Mouse (Mus musculus) G1E (cell line): ENCODE measurements around the gene Polr3a. TPM values are rescaled to one million over a fixed set of nuclear protein-coding genes. Genes with fewer than 3 reads are reported as not detected.

Source experiments
- ATAC-seq: 2 replicates; pipeline ENCODE4 v1.8.0; 2016; ENCODE audit warnings: mild to moderate bottlenecking; ENCODE audit not compliant: insufficient number of reproducible peaks, poor library complexity, low FRiP score, severe bottlenecking; ENCODE audit errors: extremely low read depth
- DNase-seq: peaks from one replicate; pipeline ENCODE4 v3.0.0; 2012; ENCODE audit warnings: low spot score
- H3K27me3 ChIP-seq: 2 replicates; pipeline ENCODE4 v1.6.1; 2012; ENCODE audit warnings: mild to moderate bottlenecking, low read length, inconsistent platforms; ENCODE audit not compliant: insufficient read depth
- H3K36me3 ChIP-seq: replicated peaks from 2 replicates; pipeline ENCODE3; 2012; ENCODE audit warnings: mild to moderate bottlenecking, inconsistent platforms
- H3K4me1 ChIP-seq: 2 replicates; pipeline ENCODE4 v1.6.1; 2012; ENCODE audit warnings: low read depth, low read length, inconsistent platforms, mixed read lengths; ENCODE audit not compliant: insufficient read depth
- H3K4me3 ChIP-seq: 2 replicates; pipeline ENCODE4 v1.5.1; 2012; ENCODE audit warnings: low read depth, mild to moderate bottlenecking, inconsistent platforms, low read length, moderate library complexity, mixed read lengths
- H3K9me3 ChIP-seq: replicated peaks from 2 replicates; pipeline ENCODE4 v1.6.1; 2012; ENCODE audit warnings: inconsistent platforms
- CTCF ChIP-seq: IDR thresholded peaks from 2 replicates; pipeline ENCODE4 v1.5.1; 2012; ENCODE audit warnings: low read depth, low read length, inconsistent platforms, mixed read lengths
- GATA1 ChIP-seq: IDR thresholded peaks from 2 replicates; pipeline ENCODE4 v1.6.1; 2012; ENCODE audit warnings: borderline replicate concordance, low read length, inconsistent platforms, mixed read lengths
- GATA2 ChIP-seq: IDR thresholded peaks from 2 replicates; pipeline ENCODE4 v1.6.1; 2012; ENCODE audit warnings: low read depth, low read length, inconsistent platforms, borderline replicate concordance
- POLR2AphosphoS5 ChIP-seq: IDR thresholded peaks from 2 replicates; pipeline ENCODE4 v1.6.1; 2012; ENCODE audit warnings: low read depth, low read length, inconsistent platforms; ENCODE audit not compliant: insufficient replicate concordance
- TAL1 ChIP-seq: conservative IDR thresholded peaks from 2 replicates; pipeline ENCODE4 v1.6.1; 2012; ENCODE audit warnings: low read depth, low read length, inconsistent platforms, mixed read lengths
- polyA plus RNA-seq: library from polyadenylated mRNA; stranded (reverse); fragments of >175 nt; gene quantifications from 2 replicates; pipeline ENCODE4 v1.2.3, GENCODE M21; 2012
- total RNA-seq, 2 experiments: library from RNA; stranded (forward) in 1 of 2; stranded (reverse) in 1 of 2; fragments of 200-1000 nt in 1 of 2; fragments of >200 nt in 1 of 2; fragmentation: Nextera tagmentation in 1 of 2; gene quantifications; 2 replicates each; pipeline ENCODE4 v1.2.3; 2014 to 2017

The Polr3a gene
- total and polyA plus RNA-seq, 3 experiments: 5.6 to 43.8 (median 26.1) TPM

DNA sequence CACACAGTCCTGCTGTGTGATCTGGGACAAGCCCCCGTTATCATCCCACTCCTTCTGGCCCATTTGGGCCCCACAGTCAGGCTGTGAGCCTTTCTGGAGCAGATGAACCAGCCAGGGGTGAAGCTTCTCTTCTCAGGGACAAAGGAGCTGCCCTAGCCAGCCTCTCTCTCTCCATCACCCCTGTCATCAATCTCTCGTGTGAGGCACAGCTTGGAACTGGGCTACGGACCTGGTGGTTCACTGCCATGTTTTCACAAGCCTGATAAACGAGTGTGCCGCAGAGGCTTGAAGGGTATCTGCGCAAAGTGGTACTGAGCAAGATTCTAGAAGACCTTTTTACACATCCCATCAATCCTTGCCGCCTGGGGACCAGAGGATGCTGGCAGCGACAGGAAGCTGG lies 34.7 kb upstream of the Polr3a start:
- H3K9me3 ChIP-seq: no peaks in the 10 kb centered on the region
- H3K4me1 ChIP-seq: no peaks in the 10 kb centered on the region
- no peak overlapping the region for H3K4me3 ChIP-seq
- ATAC-seq: no peak
- no peaks in the 10 kb centered on the region for H3K27me3 ChIP-seq
- DNase-seq: no peak
- no peaks in the 10 kb centered on the region for H3K36me3 ChIP-seq
- TF ChIP-seq GATA2 (no peak), GATA1 (no peak), POLR2AphosphoS5 (no peak), CTCF (no peak), TAL1 (no peak)

DNA sequence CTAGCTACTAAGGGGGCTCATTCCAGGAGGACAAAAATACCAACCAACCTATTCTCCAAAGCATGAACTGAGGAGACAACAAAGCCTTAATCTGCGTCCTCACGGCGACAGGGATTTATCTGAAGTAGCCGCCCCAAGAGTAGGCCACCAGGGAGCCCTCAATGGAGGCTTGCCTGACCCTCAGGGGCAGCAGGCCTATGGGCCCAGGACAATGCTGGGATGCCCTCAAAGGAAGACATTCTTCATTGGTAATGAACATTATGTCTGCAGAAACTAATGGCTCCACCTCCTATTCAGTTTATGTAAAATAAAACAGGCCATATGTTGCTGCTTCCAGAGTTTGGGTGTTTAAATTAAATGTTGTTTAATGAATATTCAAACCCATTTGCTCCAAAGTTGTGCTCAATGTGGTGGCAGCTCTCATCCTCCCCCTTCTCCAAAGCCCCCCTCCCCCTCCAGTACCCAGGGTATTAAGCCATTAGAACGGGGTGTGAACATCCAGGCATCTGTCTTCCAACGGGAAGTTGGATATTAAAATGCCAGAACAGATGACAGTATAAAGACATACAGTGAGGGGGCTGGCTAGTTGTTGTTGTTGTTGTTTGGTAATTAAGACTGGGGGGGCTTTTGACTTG lies 25.8 kb upstream of the Polr3a start:
- H3K36me3 ChIP-seq: no peaks in the 10 kb centered on the region
- H3K4me1 ChIP-seq: no peaks in the 10 kb centered on the region
- ATAC-seq: no peak

DNA sequence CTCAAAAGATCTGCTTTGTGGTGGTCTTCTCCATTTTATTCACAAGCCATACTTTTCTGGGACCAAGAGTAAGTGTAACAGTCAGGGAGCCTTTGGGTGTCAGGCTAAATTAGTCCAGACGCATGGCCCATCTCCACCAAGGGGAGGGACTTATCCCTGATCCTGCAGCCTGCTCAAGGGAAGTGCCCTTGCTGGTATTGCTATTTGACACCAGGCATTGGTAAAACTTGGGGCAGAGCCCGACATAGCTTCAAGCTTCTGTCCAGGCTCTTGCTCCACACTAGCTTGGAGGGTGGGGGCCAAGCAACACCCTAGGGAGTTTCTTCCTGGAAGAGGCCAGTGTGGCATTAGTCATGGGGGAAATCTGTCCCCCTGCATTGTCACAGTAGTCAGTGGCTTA lies 23.8 kb upstream of the Polr3a start:
- Histone ChIP-seq H3K4me3 (no peak overlapping the region), H3K27me3 (peaks cover 10% of the 10 kb centered on the region; the same call in 1 of the 2 replicates), H3K9me3 (peaks cover 2% of the 10 kb centered on the region), H3K4me1 (no peaks in the 10 kb centered on the region), H3K36me3 (no peaks in the 10 kb centered on the region)
- TF ChIP-seq GATA2 (no peak), GATA1 (no peak), TAL1 (no peak), CTCF (no peak), POLR2AphosphoS5 (no peak)
- ATAC-seq: no peak
- DNase-seq: no peak

More for the DNA sequence above, 25.8 kb upstream of the Polr3a start:
- TF ChIP-seq GATA1 (no peak), GATA2 (no peak), CTCF (no peak), POLR2AphosphoS5 (no peak), TAL1 (no peak)
- Histone ChIP-seq H3K4me3 (no peak overlapping the region), H3K9me3 (peaks cover 2% of the 10 kb centered on the region), H3K27me3 (peaks cover 6% of the 10 kb centered on the region; the same call in 1 of the 2 replicates)
- no peak for DNase-seq

DNA sequence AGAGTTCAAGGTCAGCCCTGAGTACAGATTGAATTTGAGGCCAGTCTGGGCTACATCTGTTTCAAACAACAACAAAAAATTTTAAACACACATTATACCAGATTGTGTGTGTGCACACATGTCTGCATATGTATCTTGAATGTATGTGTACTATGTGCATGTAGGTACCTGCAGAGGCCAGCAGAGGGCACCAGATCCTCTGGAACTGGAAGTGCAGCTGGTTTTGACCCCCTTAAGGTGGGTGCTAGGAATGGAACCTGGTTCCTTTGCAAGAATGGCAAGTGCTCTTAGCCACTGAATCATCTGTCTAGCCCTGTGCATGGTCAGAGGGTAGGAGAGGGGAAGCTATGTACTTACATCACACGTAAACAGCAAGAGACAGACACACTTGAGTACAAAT lies 23.4 kb upstream of the Polr3a start:
- no peaks in the 10 kb centered on the region for H3K36me3 ChIP-seq
- peaks cover 2% of the 10 kb centered on the region for H3K9me3 ChIP-seq
- DNase-seq (no peak), ATAC-seq (no peak)
- TF ChIP-seq GATA1 (no peak), GATA2 (no peak), TAL1 (no peak), CTCF (peak; percentile 67)
- H3K4me1 ChIP-seq: no peaks in the 10 kb centered on the region
- no peak overlapping the region for H3K4me3 ChIP-seq
- peaks cover 10% of the 10 kb centered on the region; the same call in 1 of the 2 replicates for H3K27me3 ChIP-seq

DNA sequence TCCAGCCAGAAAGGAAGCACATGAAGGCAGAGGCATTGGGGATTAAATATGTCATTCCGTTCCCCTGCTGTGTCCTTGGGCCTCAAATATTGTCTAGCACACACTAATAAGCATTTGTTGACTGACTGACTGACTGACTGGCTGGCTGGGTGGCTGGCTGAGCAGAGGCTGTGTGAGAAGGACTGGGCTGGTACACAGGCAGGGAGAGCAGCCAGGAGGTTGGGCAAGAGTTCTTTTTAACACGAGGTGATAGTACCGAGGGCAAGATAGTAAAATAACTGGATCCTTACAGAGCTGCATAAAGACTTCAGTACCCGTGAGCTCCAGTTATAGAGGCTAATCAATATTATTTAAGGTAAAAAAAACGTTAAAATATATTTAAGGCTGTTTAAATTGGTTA lies 22.7 kb upstream of the Polr3a start:
- no peak for ATAC-seq
- H3K36me3 ChIP-seq: no peaks in the 10 kb centered on the region

DNA sequence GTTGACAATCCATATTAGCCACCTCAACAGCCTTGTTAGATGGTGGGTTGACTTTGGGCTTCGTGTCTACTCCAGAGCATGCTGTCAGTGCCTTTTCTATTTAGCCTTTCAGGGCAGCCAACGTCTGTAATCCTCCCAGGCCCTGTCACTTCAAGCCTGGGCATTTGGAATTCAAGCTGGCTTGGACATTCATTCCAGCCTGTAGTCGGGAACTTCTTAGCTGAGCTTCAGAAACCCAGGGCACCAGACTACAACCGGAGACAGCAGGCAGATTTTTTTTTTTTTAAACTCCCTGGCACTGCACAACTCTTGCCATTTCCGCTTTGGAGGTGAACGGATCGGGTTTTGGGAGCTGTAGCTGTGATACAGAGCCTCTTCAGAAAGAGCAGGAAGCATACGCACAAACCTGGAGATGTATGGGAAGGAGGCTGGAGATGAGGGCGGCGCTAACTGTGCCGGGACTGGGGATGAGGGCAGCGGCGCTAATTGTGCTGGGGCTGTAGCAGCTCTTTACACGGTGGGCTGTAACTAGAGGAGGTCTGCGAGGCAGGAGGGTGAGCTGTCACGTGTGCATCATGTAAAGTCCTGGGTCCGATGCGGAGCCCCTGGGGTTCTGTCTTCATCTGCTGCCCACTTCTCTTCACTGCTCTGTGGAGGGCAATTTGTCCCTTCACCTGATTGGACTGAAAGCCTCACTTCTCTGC lies 21.4 kb upstream of the Polr3a start:
- ATAC-seq (no peak), DNase-seq (no peak)
- Histone ChIP-seq H3K9me3 (peaks cover 4% of the 10 kb centered on the region), H3K27me3 (peaks cover 10% of the 10 kb centered on the region; the same call in 1 of the 2 replicates), H3K4me3 (no peak overlapping the region), H3K36me3 (no peaks in the 10 kb centered on the region), H3K4me1 (no peaks in the 10 kb centered on the region)
- no peak for TF ChIP-seq POLR2AphosphoS5
- no peak for TF ChIP-seq GATA2
- no peak for TF ChIP-seq CTCF
- TF ChIP-seq TAL1: no peak
- TF ChIP-seq GATA1: no peak

More for the DNA sequence above, 22.7 kb upstream of the Polr3a start:
- Histone ChIP-seq H3K4me1 (no peaks in the 10 kb centered on the region), H3K4me3 (no peak overlapping the region), H3K27me3 (peaks cover 10% of the 10 kb centered on the region; the same call in 1 of the 2 replicates), H3K9me3 (peaks cover 2% of the 10 kb centered on the region)
- TF ChIP-seq CTCF: no peak
- TF ChIP-seq GATA1: no peak
- TF ChIP-seq GATA2: no peak
- TF ChIP-seq TAL1: no peak
- no peak for TF ChIP-seq POLR2AphosphoS5
- DNase-seq: no peak
